Mouse (Mus musculus) ZHBTc4 (cell line): Measurements from ENCODE around the gene Acaca.
A peak's percentile ranks its signal among the peaks of the same experiment; 100 is the strongest.

ENCODE experiments used
- DNase-seq: peaks from one replicate; pipeline ENCODE4 v3.0.0-alpha.2; 2011; ENCODE audit warnings: low read depth, low spot score

Acaca gene

GRCm38 (mm10) chr11:84218951-84219350 lies 89.5 kb downstream of the Acaca start:
- DNase-seq = no peak

GRCm38 (mm10) chr11:84243562-84243961 lies 114.1 kb downstream of the Acaca start:
- DNase-seq = peak; percentile 64

GRCm38 (mm10) chr11:84247370-84247769 lies 117.9 kb downstream of the Acaca start:
- DNase-seq = no peak

- no peak for DNase-seq
Measured at GRCm38 (mm10) chr11:84251170-84251569, 121.7 kb downstream of the Acaca start.

DNA sequence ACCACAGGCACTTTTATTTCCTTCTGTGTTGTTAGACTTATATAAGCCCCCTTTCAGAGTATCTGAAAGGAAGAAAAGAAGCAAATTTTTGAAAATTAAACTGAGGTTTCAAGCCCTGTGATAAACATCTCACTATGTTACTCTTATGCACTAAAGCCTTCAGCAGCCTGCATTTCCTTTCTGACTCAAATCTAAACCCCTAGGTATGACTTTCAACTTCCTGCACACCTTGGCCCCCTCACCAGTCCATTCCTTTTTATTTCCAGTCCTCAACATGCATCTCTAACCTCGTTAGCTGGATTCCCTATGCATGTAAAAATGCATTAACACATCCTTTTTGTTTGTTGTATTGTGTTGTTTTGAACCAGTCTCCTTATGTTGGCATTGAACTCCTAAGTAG lies 123.0 kb downstream of the Acaca start:
- DNase-seq = no peak

DNA sequence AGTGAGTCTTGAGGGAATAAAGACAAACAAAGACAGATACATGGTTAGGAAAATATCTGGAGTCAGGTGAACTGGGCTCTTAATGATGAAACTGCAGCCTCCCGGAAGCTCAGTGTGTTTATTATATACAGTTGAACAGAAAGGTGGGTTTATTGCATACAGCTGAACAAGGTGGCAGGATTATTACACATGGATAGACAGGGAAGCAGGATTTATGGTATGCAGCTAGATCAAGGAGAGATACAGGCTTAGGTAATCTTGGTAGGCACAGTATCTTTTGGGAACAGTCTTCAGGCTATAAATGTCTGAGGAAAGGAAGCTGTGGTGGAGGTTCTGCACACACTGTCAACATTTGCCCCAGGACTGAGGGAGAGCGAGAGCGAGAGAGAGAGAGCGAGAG lies 126.4 kb downstream of the Acaca start:
- no peak for DNase-seq

GRCm38 (mm10) chr11:84258053-84258710 lies 128.7 kb downstream of the Acaca start:
- no peak for DNase-seq

DNA sequence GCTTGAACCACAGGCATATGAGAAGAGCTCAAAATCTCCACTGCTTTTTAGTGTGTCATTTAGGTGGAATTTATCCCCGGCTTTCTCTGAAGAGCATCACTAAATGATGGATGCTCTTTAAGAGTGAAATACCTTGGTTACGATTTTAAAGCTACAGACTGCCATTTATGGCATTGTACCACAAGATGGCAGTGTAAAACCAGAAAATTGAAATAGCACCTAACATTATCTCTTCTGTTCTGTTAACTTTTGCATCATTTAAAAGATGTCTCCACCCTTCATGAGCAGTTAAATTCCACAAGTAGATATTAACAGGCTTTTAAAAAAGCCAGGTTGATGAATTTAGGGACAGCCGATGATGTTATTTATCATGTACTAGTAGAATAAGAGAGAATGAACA lies 135.0 kb downstream of the Acaca start:
- DNase-seq = peak; percentile 36

DNA sequence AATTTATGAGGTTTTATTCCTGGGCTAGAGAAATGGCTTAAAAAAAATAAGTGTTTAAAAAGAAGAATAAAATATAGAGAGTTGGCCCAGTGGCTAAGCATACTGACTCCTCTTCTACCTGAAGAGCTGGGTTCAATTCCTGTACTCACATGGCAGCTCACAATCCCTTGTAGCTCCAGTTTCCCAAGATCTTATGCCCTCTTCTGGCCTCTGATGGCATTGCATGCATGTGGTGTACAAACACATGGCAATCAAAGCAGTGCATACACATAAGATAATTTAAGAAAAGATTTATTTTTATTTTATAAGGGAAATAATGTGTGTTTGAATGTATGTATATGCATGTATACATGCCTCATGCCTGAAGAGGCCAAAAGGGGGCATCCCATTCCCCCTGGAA lies 138.6 kb downstream of the Acaca start:
- DNase-seq = peak; percentile 73

DNA sequence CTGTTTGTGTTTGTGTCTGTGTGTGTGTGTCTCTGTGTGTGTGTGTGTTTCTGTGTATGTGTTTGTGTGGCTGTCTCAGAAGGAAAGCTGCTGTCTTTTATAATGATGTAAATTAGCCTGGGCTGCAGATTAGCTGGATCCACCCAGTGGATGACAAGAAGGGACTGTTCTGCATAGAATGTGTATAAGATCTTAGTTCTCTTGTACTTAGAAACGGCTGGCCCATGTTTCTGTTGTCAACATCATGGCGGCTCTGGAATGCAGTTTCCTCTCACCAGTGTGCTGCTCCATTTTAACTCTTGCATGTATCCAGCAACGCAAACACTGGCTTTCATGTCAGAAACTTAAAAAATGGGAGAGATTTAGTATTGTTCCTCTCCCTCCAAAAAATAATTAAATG lies 141.0 kb downstream of the Acaca start:
- DNase-seq = peak; percentile 58

DNA sequence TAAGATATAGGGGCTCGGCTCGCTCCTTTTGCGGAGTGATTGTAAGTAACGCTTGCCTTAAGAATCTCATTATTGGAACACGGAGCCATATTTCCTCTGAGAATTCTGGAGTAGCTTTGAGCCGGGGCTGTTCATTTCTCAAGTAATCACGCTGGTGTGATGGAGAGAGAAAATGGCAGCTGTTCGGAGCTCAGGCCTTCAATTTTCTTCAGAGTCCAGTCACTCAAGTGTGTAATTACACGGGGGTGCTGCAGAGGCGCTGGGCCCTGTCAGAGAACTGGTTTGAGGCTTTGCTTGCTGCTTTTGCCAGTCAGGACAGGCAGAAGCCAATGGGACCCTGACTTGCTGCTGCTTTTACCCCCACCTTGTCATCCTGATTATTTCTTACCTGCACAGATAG lies 142.5 kb downstream of the Acaca start:
- DNase-seq = peak; percentile 15

GRCm38 (mm10) chr11:84272574-84272973 lies 143.1 kb downstream of the Acaca start:
- no peak for DNase-seq

GRCm38 (mm10) chr11:84276979-84277378 lies 147.5 kb downstream of the Acaca start:
- peak; percentile 83 for DNase-seq

DNA sequence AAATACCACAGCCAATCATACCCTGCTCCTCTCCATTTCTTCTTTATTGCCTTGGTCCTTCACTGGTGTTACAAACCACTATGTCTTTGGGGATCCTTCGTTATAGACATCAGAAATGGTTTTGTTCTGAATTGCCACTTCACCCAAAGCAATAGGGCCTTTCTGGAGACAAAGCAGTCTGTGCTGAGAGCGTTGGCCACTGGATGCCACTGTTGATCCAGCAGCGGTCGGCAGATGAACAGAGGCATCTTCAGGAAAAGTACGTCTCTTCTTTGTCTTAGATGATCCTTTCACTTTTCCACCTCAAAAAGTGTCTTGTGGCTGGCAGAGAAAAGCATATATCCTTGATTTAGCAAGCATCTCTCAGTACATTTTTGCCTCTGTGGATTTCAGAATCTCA lies 151.8 kb downstream of the Acaca start:
- no peak for DNase-seq

DNA sequence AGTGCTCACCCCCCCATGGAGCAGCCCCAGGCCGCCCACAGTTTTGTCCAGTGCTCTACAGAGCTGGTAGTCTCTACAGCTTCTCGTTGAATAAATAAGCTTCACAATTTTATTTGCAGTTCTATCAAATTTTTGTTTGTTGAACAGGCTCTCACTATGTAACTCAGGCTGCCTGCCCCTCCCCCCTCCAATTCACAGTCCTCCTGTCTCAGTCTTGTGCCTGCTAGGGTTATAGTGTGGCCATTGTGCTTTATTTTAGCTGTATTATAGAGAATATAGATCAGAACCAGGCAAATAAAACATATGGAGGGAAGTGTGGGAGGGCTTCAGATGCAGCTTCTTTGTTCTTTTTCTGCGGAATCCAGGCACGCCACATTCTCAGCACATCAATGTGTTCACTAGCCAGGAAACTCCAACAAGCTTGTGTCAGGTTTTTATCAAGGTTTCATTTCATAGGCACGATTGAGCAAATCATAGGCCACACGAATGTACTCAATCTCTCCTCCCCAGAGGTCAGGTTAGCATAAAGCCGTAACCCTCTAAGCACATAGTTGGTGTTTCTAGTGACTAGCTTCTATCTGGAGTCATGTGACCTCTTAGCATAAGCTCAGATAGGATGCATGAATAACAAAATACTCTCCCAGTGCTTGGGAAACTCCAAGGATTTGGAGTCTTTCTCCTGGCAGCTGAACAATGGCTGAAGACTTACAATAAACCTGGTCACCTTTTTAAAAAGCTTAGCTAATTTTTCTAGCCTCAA lies 153.7 kb downstream of the Acaca start:
- DNase-seq = peak; percentile 14

DNA sequence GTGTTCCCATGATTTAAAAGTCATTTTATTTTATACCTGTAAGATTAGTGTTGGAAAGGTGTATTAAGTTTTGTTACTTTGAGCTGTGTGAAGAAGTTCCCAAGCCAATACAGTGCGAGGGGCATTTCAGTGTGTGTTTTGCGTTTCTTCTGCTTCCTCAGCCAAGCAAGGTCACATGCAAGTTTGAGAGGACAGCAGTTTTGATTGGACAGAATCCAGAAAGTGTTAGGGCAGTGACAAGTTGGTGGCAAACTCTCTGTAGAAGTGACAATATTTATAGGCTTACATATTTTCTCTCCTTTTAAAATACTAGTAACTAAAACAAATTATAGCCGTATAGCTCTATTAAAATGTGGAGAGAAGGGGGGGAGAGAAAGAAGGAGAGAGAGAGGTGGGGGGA lies 161.3 kb downstream of the Acaca start:
- no peak for DNase-seq

DNA sequence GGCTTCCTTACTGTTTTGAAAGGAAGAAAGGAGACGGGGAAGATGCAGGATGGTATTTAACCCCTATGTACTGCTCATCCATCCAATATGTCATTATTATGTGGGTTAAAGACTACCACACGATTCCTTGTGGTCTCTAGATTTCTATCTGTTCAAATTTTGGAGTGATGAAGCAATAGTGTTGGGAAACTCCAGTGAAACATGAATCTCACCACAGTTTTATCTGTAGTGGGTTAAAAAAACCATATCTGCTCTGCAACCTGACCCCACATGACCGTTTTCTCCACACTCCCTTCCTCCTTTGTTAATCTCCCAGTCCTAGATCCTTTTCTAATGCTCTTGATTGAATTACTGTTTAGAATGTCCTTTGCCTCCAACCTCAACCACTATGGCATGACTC lies 163.1 kb downstream of the Acaca start:
- no peak for DNase-seq

DNA sequence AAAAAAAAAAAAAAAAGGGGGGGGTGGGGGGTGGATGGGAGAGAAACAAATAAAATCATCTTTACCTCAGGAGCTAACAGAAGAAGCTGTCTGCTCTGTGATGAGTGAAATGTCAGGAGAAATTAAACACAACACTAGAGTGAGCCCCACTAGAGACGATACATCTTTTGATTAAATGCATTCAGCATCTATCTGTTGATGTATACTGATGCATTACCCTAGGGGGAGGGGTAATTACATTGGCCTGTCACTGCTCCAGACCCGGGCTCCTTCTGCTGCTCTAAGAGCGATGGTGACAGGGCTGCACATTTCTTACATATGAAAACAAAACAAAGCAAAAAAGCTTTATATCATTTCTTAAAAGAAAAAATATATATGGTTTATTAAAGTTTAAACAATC lies 163.8 kb downstream of the Acaca start:
- DNase-seq = no peak

DNA sequence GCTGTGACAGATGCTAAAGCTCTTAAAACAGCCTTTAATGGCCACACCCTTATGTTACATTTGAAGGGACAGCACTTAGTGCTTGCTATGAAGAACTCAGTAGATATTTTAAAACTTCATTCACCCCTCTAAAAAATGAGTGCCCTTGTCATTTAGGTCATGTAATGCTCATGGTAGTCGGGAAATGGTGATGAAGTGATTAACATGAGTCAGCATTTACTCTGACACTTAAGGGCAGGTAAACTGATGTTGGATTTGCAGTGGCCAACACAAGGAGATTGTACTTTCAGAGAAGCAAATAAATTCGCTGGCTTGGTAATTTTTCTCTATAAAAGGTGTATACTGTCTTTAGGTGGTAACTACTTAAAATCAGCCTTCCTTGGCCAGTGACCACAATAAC lies 166.9 kb downstream of the Acaca start:
- no peak for DNase-seq

- no peak for DNase-seq
Measured at GRCm38 (mm10) chr11:84305474-84305873, 176.0 kb downstream of the Acaca start.

- DNase-seq = no peak
Measured at GRCm38 (mm10) chr11:84306158-84306742, 176.8 kb downstream of the Acaca start.

- no peak for DNase-seq
Measured at GRCm38 (mm10) chr11:84324032-84324752, 194.7 kb downstream of the Acaca start.
